Mouse (Mus musculus): ENCODE results near the gene 1700080E11Rik. TPM values are rescaled to one million over a fixed set of nuclear protein-coding genes. Genes with fewer than 3 reads are reported as not detected.

Gene 1700080E11Rik
- polyA plus RNA-seq (2014; fragmentation: Illumina TruSeq; extraction: RNeasy Lipid Tissue Mini Kit (QIAGEN cat#74804); ENCODE audit: low read depth, low replicate concordance): 10.2 TPM

GRCm38 (mm10) chr9:105144992-105145391 is at the start of gene 1700080E11Rik:
Gene 1700080E11Rik (minus strand): TSS chr9:105145092.

GRCm38 (mm10) chr9:105131253-105132001 is 13.5 kb downstream of the 1700080E11Rik start, which contains the start of gene Nudt16:
Gene Nudt16 (minus strand): TSS chr9:105131824.

Other genes starting within 250 kb of the 1700080E11Rik start
- gene Mrpl3, start 91.9 kb downstream of the 1700080E11Rik start, polyA plus RNA-seq (2014; fragmentation: Illumina TruSeq; extraction: RNeasy Lipid Tissue Mini Kit (QIAGEN cat#74804); ENCODE audit: low read depth, low replicate concordance): 43.9 TPM
- 11.4 TPM for gene Nudt16, start 13.3 kb downstream of the 1700080E11Rik start, polyA plus RNA-seq (2014; fragmentation: Illumina TruSeq; extraction: RNeasy Lipid Tissue Mini Kit (QIAGEN cat#74804); ENCODE audit: low read depth, low replicate concordance)